Mouse (Mus musculus): ENCODE measurements around the gene Gm20696. TPM values are rescaled to one million over a fixed set of nuclear protein-coding genes. Genes with fewer than 3 reads are reported as not detected.

The Gm20696 gene
- total RNA-seq, 1 experiment = 0.58 TPM

GRCm38 (mm10) chr6:99540653-99541052 is 125.9 kb downstream of the Gm20696 start:
- TF ChIP-seq HCFC1 (IDR thresholded peaks at IDR 0.05; ENCODE audit: borderline replicate concordance, insufficient read depth, low read length) = no peak
- TF ChIP-seq ZNF384 (IDR thresholded peaks at IDR 0.05; ENCODE audit: low read depth, low read length) = no peak
- TF ChIP-seq MAFK (IDR thresholded peaks at IDR 0.05; ENCODE audit: insufficient read depth, low read depth, low read length) = no peak
- no peak for TF ChIP-seq CHD2 (IDR thresholded peaks at IDR 0.05; ENCODE audit: low read depth, low read length)
- TF ChIP-seq ZC3H11A (IDR thresholded peaks at IDR 0.05; ENCODE audit: borderline replicate concordance, low read depth, low read length) = no peak
- DNase-seq (ENCODE audit: low read depth, low spot score) = no peak
- H3K36me3 ChIP-seq (ENCODE audit: control insufficient read depth, insufficient read depth, low read length, poor library complexity, severe bottlenecking) = no peaks in the 10 kb centered on the region

GRCm38 (mm10) chr6:99540146-99540545 is 126.5 kb downstream of the Gm20696 start:
- no peak for TF ChIP-seq HCFC1 (IDR thresholded peaks at IDR 0.05; ENCODE audit: borderline replicate concordance, insufficient read depth, low read length)
- TF ChIP-seq CHD2 (IDR thresholded peaks at IDR 0.05; ENCODE audit: low read depth, low read length) = no peak
- no peak for TF ChIP-seq ZNF384 (IDR thresholded peaks at IDR 0.05; ENCODE audit: low read depth, low read length)
- no peak for TF ChIP-seq ZC3H11A (IDR thresholded peaks at IDR 0.05; ENCODE audit: borderline replicate concordance, low read depth, low read length)
- no peaks in the 10 kb centered on the region for H3K9me3 ChIP-seq (ENCODE audit: control insufficient read depth, insufficient read depth, low read depth, low read length)
- H3K27ac ChIP-seq (ENCODE audit: insufficient read depth, low read depth, low read length, poor library complexity, severe bottlenecking) = no peak overlapping the region
- no peaks in the 10 kb centered on the region for H3K36me3 ChIP-seq (ENCODE audit: control insufficient read depth, insufficient read depth, low read length, poor library complexity, severe bottlenecking)
- H3K4me3 ChIP-seq (ENCODE audit: insufficient read depth in 1 of 2, low read depth in 1 of 2, low read length in 2 of 2, poor library complexity in 1 of 2, severe bottlenecking in 1 of 2) = no peak overlapping the region
- no peak overlapping the region for H3K9ac ChIP-seq (ENCODE audit: insufficient read depth, low read depth, low read length, poor library complexity, severe bottlenecking)
- in situ Hi-C loops (cut with MboI; ENCODE audit: low sequenced_read_pairs in 2 of 2, unreplicated experiment in 2 of 2) = no loop called here
- no peak for DNase-seq (ENCODE audit: low read depth, low spot score)
- peaks cover 3 to 5% of the 10 kb centered on the region in 2 experiments for H3K4me1 ChIP-seq (ENCODE audit: control insufficient read depth in 2 of 2, insufficient read depth in 2 of 2, low read length in 2 of 2, poor library complexity in 1 of 2)

More at GRCm38 (mm10) chr6:99540653-99541052, 125.9 kb downstream of the Gm20696 start:
- Histone ChIP-seq H3K9ac (ENCODE audit: insufficient read depth, low read depth, low read length, poor library complexity, severe bottlenecking) (no peak overlapping the region), H3K9me3 (ENCODE audit: control insufficient read depth, insufficient read depth, low read depth, low read length) (no peaks in the 10 kb centered on the region), H3K4me3 (ENCODE audit: insufficient read depth in 1 of 2, low read depth in 1 of 2, low read length in 2 of 2, poor library complexity in 1 of 2, severe bottlenecking in 1 of 2) (no peak overlapping the region), H3K27ac (ENCODE audit: insufficient read depth, low read depth, low read length, poor library complexity, severe bottlenecking) (no peak overlapping the region), H3K4me1 (ENCODE audit: control insufficient read depth in 2 of 2, insufficient read depth in 2 of 2, low read length in 2 of 2, poor library complexity in 1 of 2) (peaks cover 3 to 5% of the 10 kb centered on the region in 2 experiments)
- in situ Hi-C loops (cut with MboI; ENCODE audit: low sequenced_read_pairs in 2 of 2, unreplicated experiment in 2 of 2) = no loop called here

GRCm38 (mm10) chr6:99538194-99538941 is 128.2 kb downstream of the Gm20696 start:
- in situ Hi-C loops (cut with MboI; ENCODE audit: low sequenced_read_pairs in 2 of 2, unreplicated experiment in 2 of 2) = no loop called here
- H3K4me3 ChIP-seq (ENCODE audit: insufficient read depth in 1 of 2, low read depth in 1 of 2, low read length in 2 of 2, poor library complexity in 1 of 2, severe bottlenecking in 1 of 2) = no peak overlapping the region
- H3K9me3 ChIP-seq (ENCODE audit: control insufficient read depth, insufficient read depth, low read depth, low read length) = no peaks in the 10 kb centered on the region
- no peak overlapping the region for H3K27ac ChIP-seq (ENCODE audit: insufficient read depth, low read depth, low read length, poor library complexity, severe bottlenecking)
- no peak overlapping the region for H3K9ac ChIP-seq (ENCODE audit: insufficient read depth, low read depth, low read length, poor library complexity, severe bottlenecking)
- no peak for DNase-seq (ENCODE audit: low read depth, low spot score)
- H3K4me1 ChIP-seq (ENCODE audit: control insufficient read depth in 2 of 2, insufficient read depth in 2 of 2, low read length in 2 of 2, poor library complexity in 1 of 2) = peaks cover 3 to 5% of the 10 kb centered on the region in 2 experiments
- TF ChIP-seq MAFK (IDR thresholded peaks at IDR 0.05; ENCODE audit: insufficient read depth, low read depth, low read length) (no peak), HCFC1 (IDR thresholded peaks at IDR 0.05; ENCODE audit: borderline replicate concordance, insufficient read depth, low read length) (no peak), ZC3H11A (IDR thresholded peaks at IDR 0.05; ENCODE audit: borderline replicate concordance, low read depth, low read length) (no peak), CHD2 (IDR thresholded peaks at IDR 0.05; ENCODE audit: low read depth, low read length) (no peak), ZNF384 (IDR thresholded peaks at IDR 0.05; ENCODE audit: low read depth, low read length) (no peak)
- no peaks in the 10 kb centered on the region for H3K36me3 ChIP-seq (ENCODE audit: control insufficient read depth, insufficient read depth, low read length, poor library complexity, severe bottlenecking)

- in situ Hi-C loops (cut with MboI; ENCODE audit: low sequenced_read_pairs in 2 of 2, unreplicated experiment in 2 of 2) = no loop called here
- H3K4me1 ChIP-seq (ENCODE audit: control insufficient read depth in 2 of 2, insufficient read depth in 2 of 2, low read length in 2 of 2, poor library complexity in 1 of 2) = no peaks in the 10 kb centered on the region
- no peaks in the 10 kb centered on the region for H3K9me3 ChIP-seq (ENCODE audit: control insufficient read depth, insufficient read depth, low read depth, low read length)
- no peak for TF ChIP-seq ZC3H11A (IDR thresholded peaks at IDR 0.05; ENCODE audit: borderline replicate concordance, low read depth, low read length)
- TF ChIP-seq HCFC1 (IDR thresholded peaks at IDR 0.05; ENCODE audit: borderline replicate concordance, insufficient read depth, low read length) = no peak
- no peak for TF ChIP-seq CHD2 (IDR thresholded peaks at IDR 0.05; ENCODE audit: low read depth, low read length)
- TF ChIP-seq MAFK (IDR thresholded peaks at IDR 0.05; ENCODE audit: insufficient read depth, low read depth, low read length) = no peak
- TF ChIP-seq ZNF384 (IDR thresholded peaks at IDR 0.05; ENCODE audit: low read depth, low read length) = no peak
- H3K4me3 ChIP-seq (ENCODE audit: insufficient read depth in 1 of 2, low read depth in 1 of 2, low read length in 2 of 2, poor library complexity in 1 of 2, severe bottlenecking in 1 of 2) = no peak overlapping the region
- no peak for DNase-seq (ENCODE audit: low read depth, low spot score)
- no peak overlapping the region for H3K27ac ChIP-seq (ENCODE audit: insufficient read depth, low read depth, low read length, poor library complexity, severe bottlenecking)
- no peak overlapping the region for H3K9ac ChIP-seq (ENCODE audit: insufficient read depth, low read depth, low read length, poor library complexity, severe bottlenecking)
- H3K36me3 ChIP-seq (ENCODE audit: control insufficient read depth, insufficient read depth, low read length, poor library complexity, severe bottlenecking) = no peaks in the 10 kb centered on the region
Observed at GRCm38 (mm10) chr6:99534211-99534745, 132.3 kb downstream of the Gm20696 start.
